Mouse (Mus musculus): ENCODE data around the gene E2f3. TPM values are rescaled to one million over a fixed set of nuclear protein-coding genes. Genes with fewer than 3 reads are reported as not detected.

The E2f3 gene
- polyA plus RNA-seq, 1 experiment from 2014 or later: 10.4 TPM

Other genes with a start within 250 kb of the E2f3 start
- gene Cdkal1, start 130.4 kb downstream of the E2f3 start, polyA plus RNA-seq (2014; fragmentation: Nextera tagmentation; extraction: Ambion mirVana): 25.2 and 29.4 TPM in 2 replicates
- 2.5 TPM in 2 replicates for gene Mboat1, start 150.4 kb upstream of the E2f3 start, polyA plus RNA-seq (2014; fragmentation: Nextera tagmentation; extraction: Ambion mirVana)